In genomic region chr11:69656617-69657461, GRCm38 (mm10) we compare ENCODE assay signal across 1 mouse cellular context.
A peak's percentile ranks its signal among the peaks of the same experiment; 100 is the strongest.
TF ChIP-seq lines count a peak whose summit lies in the region.

No protein-coding gene starts in this region.

TF ChIP-seq in MEL, 35 proteins besides CTCF, POLR2A, EP300 and RAD21 (continued from another document):
- TF ChIP-seq NRF1 (IDR thresholded peaks at IDR 0.05; ENCODE audit: insufficient read depth, low read depth, low read length, poor library complexity, severe bottlenecking) (no peak), UBTF (IDR thresholded peaks at IDR 0.05; ENCODE audit: borderline replicate concordance, insufficient read depth, low read depth, low read length) (no peak), TCF12 (IDR thresholded peaks at IDR 0.05; ENCODE audit: low read depth, low read length) (0 out of 2 replicates have a peak, but pooled peaks have one; percentile 10), ZMIZ1 (IDR thresholded peaks at IDR 0.05; ENCODE audit: low read depth, low read length) (no peak), POLR2AphosphoS2 (IDR thresholded peaks at IDR 0.05; ENCODE audit: low read length) (0 out of 2 replicates have a peak, but pooled peaks have one; percentile 15), MEF2A (IDR thresholded peaks at IDR 0.05; ENCODE audit: extremely low read depth, insufficient replicate concordance, low read depth, low read length, poor library complexity, severe bottlenecking) (no peak), ZNF384 (IDR thresholded peaks at IDR 0.05; ENCODE audit: low read depth, low read length) (no peak), KAT2A (conservative IDR thresholded peaks at IDR 0.05; ENCODE audit: low read depth, low read length) (no peak), ZC3H11A (IDR thresholded peaks at IDR 0.05; ENCODE audit: low read depth, low read length) (peak; percentile 75), BHLHE40 (IDR thresholded peaks at IDR 0.05; ENCODE audit: borderline replicate concordance, low read depth, low read length) (no peak), MAFK (IDR thresholded peaks at IDR 0.05; ENCODE audit: borderline replicate concordance, low read depth, low read length) (no peak), MYC (IDR thresholded peaks at IDR 0.05; ENCODE audit: low read depth, low read length) (no peak), ZKSCAN1 (IDR thresholded peaks at IDR 0.05; ENCODE audit: low read depth, low read length) (no peak), GATA1 (IDR thresholded peaks at IDR 0.05; ENCODE audit: low read depth, low read length) (peak; percentile 9; the same call in 1 of the 2 replicates), TAL1 (IDR thresholded peaks at IDR 0.05; ENCODE audit: low read length) (no peak), NELFE (IDR thresholded peaks at IDR 0.05; ENCODE audit: low read depth, low read length) (no peak), SMC3 (IDR thresholded peaks at IDR 0.05; ENCODE audit: low read depth, low read length) (peak; percentile 80), HCFC1 (IDR thresholded peaks at IDR 0.05; ENCODE audit: low read depth, low read length) (0 out of 2 replicates have a peak, but pooled peaks have one; percentile 25), SIN3A (IDR thresholded peaks at IDR 0.05; ENCODE audit: low read length) (peak; percentile 64; the same call in 1 of the 2 replicates), MXI1 (IDR thresholded peaks at IDR 0.05; ENCODE audit: low read depth, low read length) (no peak), MAX (IDR thresholded peaks at IDR 0.05; ENCODE audit: low read length) (no peak), RCOR1 (IDR thresholded peaks at IDR 0.05; ENCODE audit: low read depth, low read length) (no peak), ELF1 (IDR thresholded peaks at IDR 0.05; ENCODE audit: low read depth, low read length) (no peak), GABPA (IDR thresholded peaks at IDR 0.05; ENCODE audit: low read depth, low read length) (no peak), MAZ (IDR thresholded peaks at IDR 0.05; ENCODE audit: low read depth, low read length) (peak; percentile 19; the same call in 1 of the 2 replicates), POLR2AphosphoS5 (IDR thresholded peaks at IDR 0.05; ENCODE audit: borderline replicate concordance, low read depth, low read length) (no peak), MYB (IDR thresholded peaks at IDR 0.05; ENCODE audit: low read depth, low read length) (no peak), ETS1 (IDR thresholded peaks at IDR 0.05; ENCODE audit: low read depth, low read length) (no peak), E2F4 (IDR thresholded peaks at IDR 0.05; ENCODE audit: borderline replicate concordance, low read depth, low read length) (no peak), USF2 (IDR thresholded peaks at IDR 0.05; ENCODE audit: borderline replicate concordance in 1 of 2, insufficient read depth in 1 of 2, low read depth in 1 of 2, low read length in 2 of 2) (no peak)
TF ChIP-seq in MEL: peak in this region for 9.
